Mouse (Mus musculus): ENCODE measurements around the gene Krtap5-5.

- TF ChIP-seq CTCF (conservative IDR thresholded peaks at IDR 0.05; ENCODE audit: low read length): no peak
- no peak for TF ChIP-seq POU5F1 (IDR thresholded peaks at IDR 0.05; ENCODE audit: borderline replicate concordance, low read length)
- TF ChIP-seq NANOG (IDR thresholded peaks at IDR 0.05; ENCODE audit: borderline replicate concordance, low read length): no peak
Measured at GRCm38 (mm10) chr7:142211559-142211958, 18.2 kb downstream of the Krtap5-5 start, which contains the start of gene Gm7579.
